Mouse (Mus musculus): Measurements from ENCODE around the gene Gpr183.

- TF ChIP-seq CTCF (IDR thresholded peaks at IDR 0.05; ENCODE audit: low read depth) (no peak), EP300 (IDR thresholded peaks at IDR 0.05; ENCODE audit: low read depth) (no peak)
Observed at GRCm38 (mm10) chr14:121946728-121947127, 18.3 kb downstream of the Gpr183 start.
